Mouse (Mus musculus): ENCODE measurements around the gene Sgms1. TPM values are rescaled to one million over a fixed set of nuclear protein-coding genes. Genes with fewer than 3 reads are reported as not detected.
"Not testable (repeated sequence)": the region's sequence is repeated elsewhere in the genome, so short reads cannot be mapped to it uniquely, and the experiment has no call there.

The Sgms1 gene
- polyA plus RNA-seq, 1 experiment = 22.2 TPM

GRCm38 (mm10) chr19:32325100-32325768 lies 64.3 kb downstream of the Sgms1 start:
- no peak for DNase-seq (ENCODE audit: low spot score)

- no peak for DNase-seq (ENCODE audit: low spot score)
Measured at GRCm38 (mm10) chr19:32324550-32324949, 65.0 kb downstream of the Sgms1 start.

GRCm38 (mm10) chr19:32323070-32323469 lies 66.4 kb downstream of the Sgms1 start:
- DNase-seq (ENCODE audit: low spot score) = no peak

GRCm38 (mm10) chr19:32322429-32323035 lies 67.0 kb downstream of the Sgms1 start:
- no peak for DNase-seq (ENCODE audit: low spot score)

- DNase-seq (ENCODE audit: low spot score) = peak; percentile 45
Measured at GRCm38 (mm10) chr19:32320366-32320666, 69.2 kb downstream of the Sgms1 start.

- no peak for DNase-seq (ENCODE audit: low spot score)
Measured at GRCm38 (mm10) chr19:32319531-32320365, 69.8 kb downstream of the Sgms1 start.

GRCm38 (mm10) chr19:32319057-32319456 lies 70.5 kb downstream of the Sgms1 start:
- no peak for DNase-seq (ENCODE audit: low spot score)

- not testable (repeated sequence) for DNase-seq (ENCODE audit: low spot score)
Measured at GRCm38 (mm10) chr19:32317347-32317746, 72.2 kb downstream of the Sgms1 start.

GRCm38 (mm10) chr19:32313304-32313703 lies 76.2 kb downstream of the Sgms1 start:
- DNase-seq (ENCODE audit: low spot score) = no peak

- no peak for DNase-seq (ENCODE audit: low spot score)
Measured at GRCm38 (mm10) chr19:32311762-32312161, 77.8 kb downstream of the Sgms1 start.

- DNase-seq (ENCODE audit: low spot score) = no peak
Measured at GRCm38 (mm10) chr19:32311063-32311462, 78.5 kb downstream of the Sgms1 start.

- no peak for DNase-seq (ENCODE audit: low spot score)
Measured at GRCm38 (mm10) chr19:32310483-32310882, 79.0 kb downstream of the Sgms1 start.

GRCm38 (mm10) chr19:32309346-32309745 lies 80.2 kb downstream of the Sgms1 start:
- no peak for DNase-seq (ENCODE audit: low spot score)

- DNase-seq (ENCODE audit: low spot score) = no peak
Measured at GRCm38 (mm10) chr19:32308311-32308710, 81.2 kb downstream of the Sgms1 start.

- DNase-seq (ENCODE audit: low spot score) = no peak
Measured at GRCm38 (mm10) chr19:32304898-32305297, 84.6 kb downstream of the Sgms1 start.

- DNase-seq (ENCODE audit: low spot score) = no peak
Measured at GRCm38 (mm10) chr19:32304008-32304873, 85.3 kb downstream of the Sgms1 start.

- DNase-seq (ENCODE audit: low spot score) = no peak
Measured at GRCm38 (mm10) chr19:32302835-32303381, 86.6 kb downstream of the Sgms1 start.

- DNase-seq (ENCODE audit: low spot score) = no peak
Measured at GRCm38 (mm10) chr19:32301568-32301967, 87.9 kb downstream of the Sgms1 start.

- no peak for DNase-seq (ENCODE audit: low spot score)
Measured at GRCm38 (mm10) chr19:32298221-32298620, 91.3 kb downstream of the Sgms1 start.

- no peak for DNase-seq (ENCODE audit: low spot score)
Measured at GRCm38 (mm10) chr19:32296863-32297262, 92.7 kb downstream of the Sgms1 start.

GRCm38 (mm10) chr19:32295581-32295980 lies 93.9 kb downstream of the Sgms1 start:
- DNase-seq (ENCODE audit: low spot score) = no peak

Measured in urinary bladder, adult 2 months (tissue).